Mouse (Mus musculus) liver, postnatal 0 days (tissue): ENCODE data around the gene Plxdc1.
A peak's percentile ranks its signal among the peaks of the same experiment; 100 is the strongest.

Source experiments
- CTCF ChIP-seq: sonication (generic); IDR thresholded peaks from 2 replicates; pipeline ENCODE4 v1.5.1; 2016; ENCODE audit warnings: antibody characterized with exemption, low read depth
- EP300 ChIP-seq: IDR thresholded peaks from 2 replicates; pipeline ENCODE4 v1.6.1; 2016; ENCODE audit warnings: antibody characterized with exemption, low read depth, mild to moderate bottlenecking

DNA sequence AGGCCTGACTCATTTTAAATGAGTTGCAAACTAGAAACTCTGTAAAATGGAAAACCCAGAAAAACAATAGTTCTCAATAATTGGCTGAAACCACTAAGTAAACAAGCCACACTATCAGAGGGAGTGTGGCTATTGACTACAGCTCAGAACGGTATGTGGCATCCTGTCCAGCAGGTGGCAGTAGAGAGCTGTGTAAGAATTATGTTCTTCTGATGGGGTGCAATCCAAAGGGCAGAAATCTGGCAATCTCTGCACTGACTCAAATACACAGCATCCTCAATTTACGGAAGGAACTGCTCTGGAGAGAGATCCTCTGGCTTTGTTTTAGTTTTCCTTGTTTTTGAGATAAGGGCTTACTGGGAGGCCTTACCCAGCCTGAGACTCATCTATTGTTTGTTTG, 86.4 kb downstream of the Plxdc1 start:
- TF ChIP-seq CTCF (peak; percentile 96), EP300 (no peak)
